Mouse (Mus musculus) limb, embryonic 15.5 days (tissue): ENCODE data around the gene Hoxc8. TPM values are rescaled to one million over a fixed set of nuclear protein-coding genes. Genes with fewer than 3 reads are reported as not detected.

ENCODE experiments used
- ATAC-seq: fragments of 200-750 bp; cut with Nextera tagmentation; 2 replicates; pipeline ENCODE4 v1.8.0; 2017; ENCODE audit warnings: low read depth, moderate TSS enrichment; ENCODE audit not compliant: insufficient number of reproducible peaks, low FRiP score, low TSS enrichment
- H3K27ac ChIP-seq: fragments of 300-500 bp; sonication (generic); 2 replicates; pipeline ENCODE4 v1.5.1; 2015; ENCODE audit warnings: moderate library complexity, mild to moderate bottlenecking, inconsistent platforms
- H3K27me3 ChIP-seq: fragments of 300-500 bp; sonication (generic); 2 replicates; pipeline ENCODE4 v1.6.1; 2015; ENCODE audit warnings: inconsistent platforms
- H3K36me3 ChIP-seq: fragments of 300-500 bp; sonication (generic); 2 replicates; pipeline ENCODE4 v1.6.1; 2015; ENCODE audit warnings: inconsistent platforms
- H3K4me1 ChIP-seq: fragments of 300-500 bp; sonication (generic); 2 replicates; pipeline ENCODE4 v1.6.1; 2015; ENCODE audit warnings: inconsistent platforms
- H3K4me2 ChIP-seq: fragments of 300-500 bp; sonication (generic); 2 replicates; pipeline ENCODE4 v1.6.1; 2015; ENCODE audit warnings: mild to moderate bottlenecking, inconsistent platforms
- H3K4me3 ChIP-seq: fragments of 300-500 bp; sonication (generic); 2 replicates; pipeline ENCODE4 v1.5.1; 2015; ENCODE audit warnings: mild to moderate bottlenecking, inconsistent platforms
- H3K9ac ChIP-seq: fragments of 300-500 bp; sonication (generic); 2 replicates; pipeline ENCODE4 v1.6.1; 2015; ENCODE audit warnings: inconsistent platforms
- H3K9me3 ChIP-seq: fragments of 300-500 bp; sonication (generic); 2 replicates; pipeline ENCODE4 v1.6.1; 2016; ENCODE audit warnings: inconsistent platforms
- WGBS: fragments of 180-500 bp; shearing (Covaris S2); methylation state at CpG from one replicate; pipeline ENCODE4 v1.1.7; 2015; 5-methylcytosine and 5-hydroxymethylcytosine counted together
- polyA plus RNA-seq: library from polyadenylated mRNA; unstranded; fragments of >200 nt; fragmentation: Nextera tagmentation; extraction: Ambion mirVana; gene quantifications from 2 replicates; pipeline ENCODE4 v1.2.1, GENCODE M21; 2015

The Hoxc8 gene
- polyA plus RNA-seq, 1 experiment from 2014 or later: 3.0 TPM

DNA sequence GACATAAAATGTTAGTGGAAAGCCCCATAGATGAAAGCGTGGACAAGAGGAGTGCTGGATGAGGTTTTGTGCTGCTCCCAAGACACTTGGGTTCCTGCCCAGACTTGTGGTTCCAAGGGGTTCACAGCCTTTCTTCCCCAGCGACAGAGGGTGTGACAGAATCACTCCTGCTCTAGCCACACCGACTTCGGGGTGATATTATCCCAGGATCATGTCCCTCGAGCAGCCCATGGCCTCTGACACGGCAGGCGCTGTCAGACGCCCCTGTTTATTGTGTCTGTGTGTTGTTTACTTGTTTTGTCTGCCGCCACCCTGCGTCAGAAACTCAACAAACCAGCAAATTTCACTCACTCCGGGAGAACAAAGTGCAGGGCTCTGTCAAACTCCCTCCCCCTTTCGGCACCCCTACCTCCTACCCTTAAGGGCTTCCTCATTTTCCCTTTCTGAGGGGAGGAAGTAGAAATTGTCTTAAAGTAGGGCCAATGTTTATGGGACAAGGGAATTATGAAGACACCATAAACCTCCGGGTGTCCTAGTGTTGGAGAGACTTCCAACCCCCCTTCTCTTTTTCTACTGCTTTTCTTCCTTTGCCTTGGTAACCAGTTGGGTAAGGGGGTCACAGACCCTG, 12.5 kb downstream of the Hoxc8 start:
- Histone ChIP-seq H3K9me3 (no peaks in the 10 kb centered on the region), H3K27me3 (peaks cover 97% of the 10 kb centered on the region), H3K4me2 (no peak overlapping the region), H3K27ac (no peak overlapping the region), H3K4me1 (peaks cover 35% of the 10 kb centered on the region), H3K4me3 (no peak overlapping the region), H3K9ac (no peak overlapping the region), H3K36me3 (no peaks in the 10 kb centered on the region)
- ATAC-seq: no peak
- 24% methylated on average over 13 of the region's 13 CpGs for WGBS

DNA sequence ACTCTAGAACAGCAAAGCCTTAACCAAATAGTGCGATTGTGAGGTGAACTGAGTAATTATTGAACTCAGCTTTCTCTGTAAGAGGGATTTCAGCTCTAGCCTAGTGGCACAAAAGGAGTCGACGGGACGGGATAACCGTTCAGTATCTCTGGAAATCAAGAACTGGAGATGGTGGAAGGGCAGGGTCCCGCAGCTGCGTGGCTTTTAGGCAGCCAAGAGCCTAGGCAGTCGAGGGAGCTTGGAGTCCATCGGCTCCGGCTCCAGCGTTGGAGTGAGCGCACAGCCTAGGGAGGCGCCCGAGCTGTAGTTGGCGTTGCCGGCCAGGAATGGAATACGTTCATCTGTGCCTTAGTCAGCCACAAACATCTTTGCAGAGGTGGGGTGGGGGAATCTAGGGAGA, 14.9 kb downstream of the Hoxc8 start:
- no peak overlapping the region for H3K9ac ChIP-seq
- 3% methylated on average over 17 of the region's 17 CpGs for WGBS
- H3K36me3 ChIP-seq: no peaks in the 10 kb centered on the region
- no peak overlapping the region for H3K4me3 ChIP-seq
- peaks cover 97% of the 10 kb centered on the region for H3K27me3 ChIP-seq
- peaks cover 23% of the 10 kb centered on the region for H3K4me1 ChIP-seq
- no peak for ATAC-seq
- no peak overlapping the region for H3K27ac ChIP-seq
- H3K4me2 ChIP-seq: peak overlapping the region; percentile 17; the same call in 1 of the 2 replicates
- H3K9me3 ChIP-seq: no peaks in the 10 kb centered on the region

DNA sequence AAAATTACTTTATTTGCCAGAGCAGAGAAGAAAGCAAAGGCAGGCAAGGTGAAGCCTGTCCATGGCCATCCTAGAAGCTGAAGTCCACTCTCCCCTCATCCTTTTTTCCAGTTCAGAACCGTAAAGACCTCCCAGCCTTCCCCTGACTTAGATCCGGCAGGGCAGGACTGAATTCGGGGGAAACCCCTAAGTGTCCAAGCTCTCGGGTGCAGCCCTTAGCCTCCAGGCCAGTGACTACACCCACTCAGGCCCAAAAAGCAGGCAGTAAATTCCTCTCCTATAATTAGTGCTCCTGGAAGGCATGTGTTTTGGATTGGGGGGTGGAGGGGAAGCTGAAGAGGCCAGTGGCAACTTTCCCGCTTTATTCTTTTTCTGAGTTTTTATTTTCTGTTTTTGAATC, 15.4 kb downstream of the Hoxc8 start:
- Histone ChIP-seq H3K4me3 (no peak overlapping the region), H3K27ac (peak overlapping the region; percentile 40; the same call in 1 of the 2 replicates), H3K4me2 (0 out of 2 replicates have a peak overlapping the region, but pooled peaks have one; percentile 17), H3K4me1 (peaks cover 23% of the 10 kb centered on the region), H3K27me3 (peaks cover 97% of the 10 kb centered on the region), H3K9ac (no peak overlapping the region), H3K9me3 (no peaks in the 10 kb centered on the region), H3K36me3 (no peaks in the 10 kb centered on the region)
- no peak for ATAC-seq
- 17% methylated on average over 5 of the region's 5 CpGs for WGBS

DNA sequence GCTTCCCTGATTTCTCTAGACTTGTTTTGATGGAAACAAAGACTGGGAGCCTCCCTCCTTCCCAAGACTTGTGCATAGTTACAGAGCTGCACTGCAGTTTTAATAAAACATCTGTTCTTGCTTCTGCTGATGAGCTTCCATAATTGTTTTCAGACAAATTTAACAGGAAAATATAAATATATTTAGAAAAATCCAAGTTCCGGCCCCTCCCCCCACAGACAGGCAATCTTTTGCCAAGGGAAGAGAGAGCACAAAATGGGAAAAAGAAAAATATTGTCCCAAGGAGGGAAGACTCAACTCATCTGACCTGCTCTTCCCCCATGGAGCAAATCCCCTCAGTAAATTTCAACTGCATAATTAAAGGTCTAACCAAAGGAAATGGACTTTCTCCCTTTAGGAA, 15.9 kb downstream of the Hoxc8 start:
- H3K9ac ChIP-seq: no peak overlapping the region
- no peak overlapping the region for H3K4me3 ChIP-seq
- WGBS: 12% methylated on average over 1 of the region's 1 CpGs
- H3K27me3 ChIP-seq: peaks cover 97% of the 10 kb centered on the region
- H3K9me3 ChIP-seq: no peaks in the 10 kb centered on the region
- H3K4me1 ChIP-seq: peaks cover 28% of the 10 kb centered on the region
- no peak overlapping the region for H3K27ac ChIP-seq
- H3K4me2 ChIP-seq: no peak overlapping the region
- no peaks in the 10 kb centered on the region for H3K36me3 ChIP-seq
- no peak for ATAC-seq

DNA sequence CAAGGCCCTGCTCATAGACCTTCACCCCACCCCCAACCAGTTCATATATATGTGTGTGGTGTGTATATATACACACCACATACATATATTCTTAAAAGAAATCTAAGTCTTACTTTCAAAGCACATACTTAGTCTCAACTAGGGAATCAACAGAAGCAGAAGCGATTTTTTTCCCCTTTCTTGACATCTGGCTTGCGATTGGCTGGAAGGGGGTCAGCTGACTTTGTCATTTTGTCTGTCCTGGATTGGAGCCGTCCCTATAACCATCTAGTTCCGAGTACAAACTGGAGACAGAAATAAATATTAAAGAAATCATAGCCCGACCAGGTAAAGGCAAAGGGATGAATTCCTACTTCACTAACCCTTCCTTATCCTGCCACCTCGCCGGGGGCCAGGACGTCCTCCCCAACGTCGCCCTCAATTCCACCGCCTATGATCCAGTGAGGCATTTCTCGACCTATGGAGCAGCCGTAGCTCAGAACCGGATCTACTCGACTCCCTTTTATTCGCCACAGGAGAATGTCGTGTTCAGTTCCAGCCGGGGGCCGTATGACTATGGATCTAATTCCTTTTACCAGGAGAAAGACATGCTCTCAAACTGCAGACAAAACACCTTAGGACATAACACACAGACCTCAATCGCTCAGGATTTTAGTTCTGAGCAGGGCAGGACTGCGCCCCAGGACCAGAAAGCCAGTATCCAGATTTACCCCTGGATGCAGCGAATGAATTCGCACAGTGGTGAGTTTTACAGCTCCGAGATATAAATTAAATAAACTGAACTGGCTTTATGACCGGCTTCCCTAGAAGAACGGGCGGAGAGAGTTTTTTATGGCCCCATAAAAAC, 19.1 kb downstream of the Hoxc8 start:
- no peaks in the 10 kb centered on the region for H3K36me3 ChIP-seq
- ATAC-seq: no peak
- WGBS: 5% methylated on average over 27 of the region's 27 CpGs
- no peak overlapping the region for H3K27ac ChIP-seq
- H3K9me3 ChIP-seq: no peaks in the 10 kb centered on the region
- peaks cover 45% of the 10 kb centered on the region for H3K4me1 ChIP-seq
- peak overlapping the region; percentile 21 for H3K4me3 ChIP-seq
- H3K9ac ChIP-seq: no peak overlapping the region
- H3K27me3 ChIP-seq: peaks cover 95% of the 10 kb centered on the region
- peak overlapping the region; percentile 35 for H3K4me2 ChIP-seq

DNA sequence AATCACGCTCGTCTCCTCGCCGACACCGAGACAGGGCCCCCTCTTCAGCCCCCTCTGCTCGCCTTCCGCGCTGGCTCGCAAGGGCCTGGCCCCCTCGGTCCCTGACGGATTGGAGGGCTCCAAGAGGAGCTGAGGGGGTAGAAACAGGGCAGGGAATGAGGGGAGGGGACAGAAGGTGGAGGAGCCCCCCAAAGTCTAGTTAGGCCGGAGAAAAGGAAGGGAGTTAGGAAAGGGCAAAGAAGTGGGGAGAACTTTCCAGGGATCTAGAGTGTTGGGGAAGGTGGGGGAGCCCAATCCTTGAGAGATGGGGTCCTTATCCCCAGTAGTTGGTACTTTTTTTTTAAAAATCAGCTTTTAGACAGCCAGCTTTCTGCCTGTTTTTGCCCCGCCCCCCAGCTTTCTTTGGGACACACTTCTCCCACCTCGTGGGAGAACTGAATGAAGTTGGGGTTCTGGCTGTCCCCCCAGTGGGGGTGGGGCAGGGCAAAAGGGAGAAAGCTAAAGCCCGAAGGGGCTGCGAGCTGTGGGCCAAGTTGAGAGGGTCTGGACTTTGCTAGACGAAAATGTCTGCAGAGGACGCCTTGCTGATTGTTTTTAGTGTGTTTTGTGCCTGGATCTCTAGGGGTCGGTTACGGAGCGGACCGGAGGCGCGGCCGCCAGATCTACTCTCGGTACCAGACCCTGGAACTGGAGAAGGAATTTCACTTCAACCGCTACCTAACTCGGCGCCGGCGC, 19.9 kb downstream of the Hoxc8 start:
- Histone ChIP-seq H3K4me2 (peak overlapping the region; percentile 35), H3K9me3 (no peaks in the 10 kb centered on the region), H3K27ac (no peak overlapping the region; the same call in 1 of the 2 replicates), H3K36me3 (no peaks in the 10 kb centered on the region), H3K27me3 (peaks cover 96% of the 10 kb centered on the region), H3K4me1 (peaks cover 52% of the 10 kb centered on the region), H3K9ac (no peak overlapping the region), H3K4me3 (peak overlapping the region; percentile 21)
- 16% methylated on average over 31 of the region's 31 CpGs for WGBS
- no peak for ATAC-seq

DNA sequence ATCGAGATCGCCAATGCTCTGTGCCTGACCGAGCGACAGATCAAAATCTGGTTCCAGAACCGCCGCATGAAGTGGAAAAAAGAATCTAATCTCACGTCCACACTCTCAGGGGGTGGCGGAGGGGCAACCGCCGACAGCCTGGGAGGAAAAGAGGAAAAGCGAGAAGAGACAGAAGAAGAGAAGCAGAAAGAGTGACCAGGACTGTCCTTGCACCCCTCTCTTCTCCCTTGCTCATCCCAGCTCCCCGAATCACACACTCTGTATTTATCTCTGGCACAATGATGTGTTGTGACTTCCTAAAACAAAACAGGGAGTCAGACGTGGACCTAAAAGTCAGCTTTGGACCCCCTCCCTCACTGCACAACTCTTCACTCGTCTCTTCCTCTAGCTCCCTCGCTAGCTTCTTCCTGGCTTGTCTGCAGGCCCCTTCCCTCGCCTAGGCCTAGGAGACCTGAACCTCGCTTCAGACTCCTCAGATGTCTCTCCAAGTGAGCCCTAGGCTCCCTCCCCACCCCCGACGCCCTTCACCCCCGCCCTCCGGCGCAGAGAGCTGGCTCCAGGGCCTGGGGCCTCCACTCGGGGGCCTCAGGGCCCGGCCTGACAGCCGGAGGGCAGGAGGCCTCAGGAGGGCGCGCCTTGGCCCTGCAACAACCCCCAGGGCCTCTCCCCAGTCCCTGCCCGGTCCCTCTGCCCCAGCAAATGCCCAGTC, 20.6 kb downstream of the Hoxc8 start:
- H3K9ac ChIP-seq: no peak overlapping the region
- ATAC-seq: no peak
- H3K9me3 ChIP-seq: no peaks in the 10 kb centered on the region
- WGBS: 22% methylated on average over 28 of the region's 28 CpGs
- H3K4me3 ChIP-seq: peak overlapping the region; percentile 21; the same call in 1 of the 2 replicates
- peaks cover 52% of the 10 kb centered on the region for H3K4me1 ChIP-seq
- H3K27me3 ChIP-seq: peaks cover 96% of the 10 kb centered on the region
- H3K4me2 ChIP-seq: peak overlapping the region; percentile 35; the same call in 1 of the 2 replicates
- H3K36me3 ChIP-seq: no peaks in the 10 kb centered on the region
- H3K27ac ChIP-seq: no peak overlapping the region

DNA sequence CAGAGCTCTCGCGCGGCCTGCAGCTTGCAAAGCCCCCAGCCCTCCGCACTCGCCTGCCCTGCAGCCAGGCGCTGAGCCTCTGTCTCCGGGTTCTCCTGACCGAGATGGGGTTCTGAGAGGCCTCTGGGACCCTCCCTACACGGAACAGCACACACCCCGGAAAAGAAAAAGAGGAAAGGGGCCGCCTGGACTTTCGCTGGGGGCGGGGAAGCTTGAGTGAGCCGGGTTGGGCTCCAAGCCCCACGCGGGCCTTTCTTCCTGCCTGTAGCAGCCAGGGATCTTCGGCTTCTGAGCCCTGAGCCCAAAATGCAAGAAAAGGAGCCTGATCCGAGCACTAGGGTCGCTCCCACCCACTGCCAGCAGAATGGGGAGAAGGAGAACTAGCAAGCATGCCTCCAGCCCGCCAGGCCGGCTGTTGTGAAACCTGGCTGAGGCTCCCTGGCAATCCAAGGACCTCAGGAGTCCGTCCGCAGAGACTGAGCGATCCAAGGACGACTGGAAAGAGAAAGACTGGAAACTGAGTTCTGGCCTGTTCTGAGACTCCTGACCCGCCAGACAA, 21.6 kb downstream of the Hoxc8 start:
- no peak overlapping the region for H3K4me3 ChIP-seq
- H3K27me3 ChIP-seq: peaks cover 96% of the 10 kb centered on the region
- H3K9me3 ChIP-seq: no peaks in the 10 kb centered on the region
- no peak overlapping the region for H3K9ac ChIP-seq
- 25% methylated on average over 26 of the region's 26 CpGs for WGBS
- H3K36me3 ChIP-seq: no peaks in the 10 kb centered on the region
- no peak overlapping the region for H3K27ac ChIP-seq
- no peak for ATAC-seq
- peaks cover 53% of the 10 kb centered on the region for H3K4me1 ChIP-seq
- no peak overlapping the region for H3K4me2 ChIP-seq

DNA sequence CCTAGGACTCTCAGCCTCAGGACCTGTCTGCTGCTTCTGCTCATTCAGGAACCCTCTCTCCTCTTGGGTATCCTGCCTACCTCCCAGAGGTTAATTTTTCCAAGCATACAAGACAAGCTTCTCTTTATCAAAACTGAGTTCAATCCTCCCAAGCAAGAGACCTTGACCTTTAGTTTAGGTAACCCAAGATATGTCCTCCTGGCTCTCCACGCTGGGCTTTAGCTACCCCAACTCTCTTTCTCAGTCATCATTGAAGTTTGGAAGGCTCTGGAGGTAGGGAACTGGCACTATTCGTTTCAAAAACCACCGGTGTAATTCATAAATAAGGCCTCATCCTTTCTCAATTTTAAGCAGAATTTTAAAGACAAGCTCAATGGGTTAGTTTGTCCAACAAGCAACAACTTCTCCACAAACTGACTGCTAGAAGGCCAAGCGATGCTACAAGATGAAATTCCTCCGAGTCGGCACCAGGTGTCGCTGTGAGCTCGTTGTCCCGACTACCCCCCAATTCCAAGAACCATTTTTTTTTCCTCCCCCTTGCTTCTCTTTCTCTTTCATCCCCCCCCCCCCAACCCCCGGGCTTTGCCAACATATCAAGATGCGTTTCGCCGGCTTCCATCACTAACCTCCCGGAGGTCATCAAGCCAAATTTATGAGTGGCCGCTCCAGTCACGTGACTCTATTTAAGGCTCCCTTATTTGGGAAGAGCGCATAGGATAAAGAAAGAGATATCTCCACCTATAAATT, 23.0 kb downstream of the Hoxc8 start:
- Histone ChIP-seq H3K9me3 (no peaks in the 10 kb centered on the region), H3K4me3 (peak overlapping the region; percentile 36), H3K36me3 (no peaks in the 10 kb centered on the region), H3K4me2 (peak overlapping the region; percentile 69), H3K9ac (no peak overlapping the region), H3K27me3 (peaks cover 97% of the 10 kb centered on the region), H3K27ac (no peak overlapping the region), H3K4me1 (peaks cover 50% of the 10 kb centered on the region)
- WGBS: 5% methylated on average over 17 of the region's 17 CpGs
- ATAC-seq: no peak

DNA sequence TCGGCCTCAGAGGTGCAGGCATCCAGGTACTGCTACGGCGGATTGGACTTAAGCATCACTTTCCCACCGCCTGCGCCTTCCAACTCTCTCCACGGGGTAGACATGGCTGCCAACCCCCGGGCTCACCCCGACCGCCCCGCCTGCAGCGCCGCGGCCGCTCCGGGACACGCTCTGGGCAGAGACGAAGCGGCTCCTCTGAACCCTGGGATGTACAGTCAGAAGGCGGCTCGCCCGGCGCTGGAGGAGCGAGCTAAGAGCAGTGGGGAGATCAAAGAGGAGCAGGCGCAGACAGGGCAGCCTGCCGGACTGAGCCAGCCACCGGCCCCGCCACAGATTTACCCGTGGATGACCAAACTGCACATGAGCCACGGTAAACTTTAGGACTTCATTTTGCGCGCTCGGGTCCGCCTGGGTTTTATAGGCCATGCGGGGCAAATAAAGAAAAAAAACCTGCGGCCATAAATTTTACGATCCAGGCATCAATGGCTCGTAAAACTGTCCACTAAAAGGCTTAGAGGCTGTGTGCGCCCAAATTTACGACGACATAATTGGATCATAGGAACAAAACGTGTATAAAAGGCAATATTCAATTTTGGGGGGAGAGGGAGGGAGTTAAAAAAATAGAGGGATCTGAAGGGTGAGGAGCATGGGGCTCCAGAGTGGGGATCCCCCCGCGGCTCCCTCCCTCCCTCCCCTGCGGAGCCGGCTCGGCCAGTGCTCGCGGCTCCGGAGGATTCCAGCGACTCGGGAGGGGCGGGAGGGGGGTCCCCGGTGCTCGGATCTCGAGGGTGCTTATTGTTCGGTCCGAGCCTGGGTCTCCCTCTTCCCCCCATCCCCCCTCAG, 24.0 kb downstream of the Hoxc8 start:
- under 1% methylated on average over 48 of the region's 57 CpGs for WGBS
- Histone ChIP-seq H3K9ac (no peak overlapping the region), H3K27me3 (peaks cover 97% of the 10 kb centered on the region), H3K4me2 (peak overlapping the region; percentile 69), H3K4me3 (peak overlapping the region; percentile 36), H3K36me3 (no peaks in the 10 kb centered on the region), H3K4me1 (peaks cover 49% of the 10 kb centered on the region), H3K27ac (peak overlapping the region; percentile 47), H3K9me3 (no peaks in the 10 kb centered on the region)
- peak; percentile 50 for ATAC-seq
